Mouse (Mus musculus) heart, postnatal 0 days (tissue): Measurements from ENCODE around the gene Sept9. TPM values are rescaled to one million over a fixed set of nuclear protein-coding genes. Genes with fewer than 3 reads are reported as not detected.

Experiments
- ATAC-seq: fragments of 200-750 bp; cut with Nextera tagmentation; 2 replicates; pipeline ENCODE4 v1.8.0; 2017; ENCODE audit warnings: low read depth, moderate number of reproducible peaks, moderate library complexity; ENCODE audit not compliant: insufficient read depth
- DNase-seq: peaks from one replicate; pipeline ENCODE4 v3.0.0-alpha.2; 2016; ENCODE audit warnings: low spot score
- H3K27ac ChIP-seq: fragments of 300-500 bp; sonication (generic); 2 replicates; pipeline ENCODE4 v1.5.1; 2014; ENCODE audit warnings: low read depth, mild to moderate bottlenecking
- H3K27me3 ChIP-seq: fragments of 300-500 bp; sonication (generic); 2 replicates; pipeline ENCODE4 v1.6.1; 2014; ENCODE audit warnings: low read length, mixed read lengths; ENCODE audit not compliant: control insufficient read depth, insufficient read depth
- H3K36me3 ChIP-seq: fragments of 300-500 bp; sonication (generic); replicated peaks from 2 replicates; pipeline ENCODE4 v1.6.1; 2014; ENCODE audit warnings: low read length, mixed read lengths; ENCODE audit not compliant: control insufficient read depth, insufficient read depth
- H3K4me1 ChIP-seq: fragments of 300-500 bp; sonication (generic); 2 replicates; pipeline ENCODE4 v1.6.1; 2014; ENCODE audit warnings: antibody characterized with exemption; ENCODE audit not compliant: control insufficient read depth, insufficient read depth
- H3K4me2 ChIP-seq: fragments of 300-500 bp; sonication (generic); 2 replicates; pipeline ENCODE4 v1.6.1; 2014; ENCODE audit warnings: low read depth, mild to moderate bottlenecking, low read length, moderate library complexity
- H3K4me3 ChIP-seq: fragments of 300-500 bp; sonication (generic); 2 replicates; pipeline ENCODE4 v1.5.1; 2014; ENCODE audit warnings: low read depth, low read length
- H3K9ac ChIP-seq: fragments of 300-500 bp; sonication (generic); replicated peaks from 2 replicates; pipeline ENCODE4 v1.6.1; 2014; ENCODE audit warnings: low read depth, low read length, mixed read lengths
- H3K9me3 ChIP-seq: fragments of 300-500 bp; sonication (generic); replicated peaks from 2 replicates; pipeline ENCODE4 v1.6.1; 2016; ENCODE audit warnings: low read length; ENCODE audit not compliant: control insufficient read depth
- CTCF ChIP-seq: IDR thresholded peaks from 2 replicates; pipeline ENCODE4 v1.5.1; 2016; ENCODE audit warnings: antibody characterized with exemption, control low read depth, low read depth
- EP300 ChIP-seq: IDR thresholded peaks from 2 replicates; pipeline ENCODE4 v1.6.1; 2016; ENCODE audit warnings: antibody characterized with exemption, low read depth
- WGBS: fragments of 180-500 bp; shearing (Covaris S2); extraction: QIAGEN DNeasy Blood & Tissue Kit; methylation state at CpG from one replicate; pipeline ENCODE4 v1.1.7; 2014; 5-methylcytosine and 5-hydroxymethylcytosine counted together
- polyA plus RNA-seq: library from polyadenylated mRNA; unstranded; fragments of >200 nt; fragmentation: Nextera tagmentation; extraction: Ambion mirVana; gene quantifications from 2 replicates; pipeline ENCODE4 v1.2.1, GENCODE M21; 2015
- total RNA-seq: library from RNA; depleted of rRNA; stranded (reverse); fragments of >200 nt; gene quantifications from 2 replicates; pipeline ENCODE4 v1.2.3, GENCODE M21; 2014; ENCODE audit warnings: low replicate concordance

Sept9 gene
- total and polyA plus RNA-seq, 2 experiments from 2014 or later, result 31.6 to 64.2 TPM

- no peak overlapping the region for H3K27ac ChIP-seq
- H3K4me1 ChIP-seq, result no peaks in the 10 kb centered on the region
- no peak overlapping the region for H3K4me2 ChIP-seq
- H3K36me3 ChIP-seq, result no peaks in the 10 kb centered on the region
- WGBS, result 85% methylated on average over 10 of the region's 10 CpGs
- TF ChIP-seq EP300 (no peak), CTCF (peak; percentile 13; the same call in 1 of the 2 replicates)
- H3K9me3 ChIP-seq, result no peaks in the 10 kb centered on the region
- no peak overlapping the region for H3K9ac ChIP-seq
- H3K27me3 ChIP-seq, result peaks cover 25% of the 10 kb centered on the region
- ATAC-seq (no peak), DNase-seq (no peak)
- no peak overlapping the region for H3K4me3 ChIP-seq
Measured at GRCm38 (mm10) chr11:117401583-117402367, 202.3 kb downstream of the Sept9 start.

- Histone ChIP-seq H3K36me3 (no peaks in the 10 kb centered on the region), H3K4me2 (no peak overlapping the region), H3K9me3 (no peaks in the 10 kb centered on the region), H3K4me1 (peaks cover 3% of the 10 kb centered on the region), H3K27me3 (peaks cover 24% of the 10 kb centered on the region), H3K9ac (no peak overlapping the region), H3K4me3 (no peak overlapping the region), H3K27ac (no peak overlapping the region)
- ATAC-seq, result no peak
- no peak for DNase-seq
- TF ChIP-seq EP300, result no peak
- TF ChIP-seq CTCF, result no peak
- WGBS, result 62% methylated on average over 11 of the region's 11 CpGs
Measured at GRCm38 (mm10) chr11:117402550-117402949, 203.1 kb downstream of the Sept9 start.

GRCm38 (mm10) chr11:117403073-117403472, 203.6 kb downstream of the Sept9 start:
- Histone ChIP-seq H3K27me3 (peaks cover 22% of the 10 kb centered on the region), H3K27ac (no peak overlapping the region), H3K4me2 (no peak overlapping the region), H3K9me3 (no peaks in the 10 kb centered on the region), H3K9ac (no peak overlapping the region), H3K4me3 (no peak overlapping the region), H3K36me3 (no peaks in the 10 kb centered on the region), H3K4me1 (peaks cover 8% of the 10 kb centered on the region)
- WGBS, result 86% methylated on average over 6 of the region's 6 CpGs
- no peak for ATAC-seq
- DNase-seq, result no peak
- TF ChIP-seq CTCF, result no peak

GRCm38 (mm10) chr11:117403781-117404180, 204.3 kb downstream of the Sept9 start:
- no peak for TF ChIP-seq EP300

GRCm38 (mm10) chr11:117406711-117407110, 207.2 kb downstream of the Sept9 start:
- Histone ChIP-seq H3K27me3 (peaks cover 26% of the 10 kb centered on the region), H3K9me3 (no peaks in the 10 kb centered on the region), H3K27ac (no peak overlapping the region), H3K4me1 (peaks cover 11% of the 10 kb centered on the region), H3K4me2 (no peak overlapping the region), H3K9ac (no peak overlapping the region), H3K36me3 (no peaks in the 10 kb centered on the region), H3K4me3 (no peak overlapping the region)
- DNase-seq (no peak), ATAC-seq (no peak)
- no peak for TF ChIP-seq EP300
- 80% methylated on average over 1 of the region's 1 CpGs for WGBS

More at GRCm38 (mm10) chr11:117403781-117404180, 204.3 kb downstream of the Sept9 start:
- H3K4me2 ChIP-seq, result no peak overlapping the region
- DNase-seq, result no peak
- ATAC-seq, result no peak
- no peaks in the 10 kb centered on the region for H3K9me3 ChIP-seq
- no peak overlapping the region for H3K4me3 ChIP-seq
- H3K27me3 ChIP-seq, result peaks cover 22% of the 10 kb centered on the region
- no peak overlapping the region for H3K9ac ChIP-seq
- peaks cover 11% of the 10 kb centered on the region for H3K4me1 ChIP-seq
- WGBS, result 49% methylated on average over 7 of the region's 7 CpGs
- H3K36me3 ChIP-seq, result no peaks in the 10 kb centered on the region
- no peak overlapping the region for H3K27ac ChIP-seq

GRCm38 (mm10) chr11:117407196-117407595, 207.7 kb downstream of the Sept9 start:
- ATAC-seq (no peak), DNase-seq (no peak)
- WGBS, result 33% methylated on average over 4 of the region's 4 CpGs
- H3K27ac ChIP-seq, result no peak overlapping the region
- TF ChIP-seq EP300, result no peak
- TF ChIP-seq CTCF, result no peak
- H3K9ac ChIP-seq, result no peak overlapping the region
- H3K4me3 ChIP-seq, result peak overlapping the region; percentile 36; the same call in 1 of the 2 replicates
- no peaks in the 10 kb centered on the region for H3K9me3 ChIP-seq
- H3K27me3 ChIP-seq, result peaks cover 23% of the 10 kb centered on the region
- H3K4me2 ChIP-seq, result peak overlapping the region; percentile 66
- no peaks in the 10 kb centered on the region for H3K36me3 ChIP-seq
- H3K4me1 ChIP-seq, result peaks cover 11% of the 10 kb centered on the region
